Mouse (Mus musculus): ENCODE results near the gene Dusp18. TPM values are rescaled to one million over a fixed set of nuclear protein-coding genes. Genes with fewer than 3 reads are reported as not detected.

Gene Dusp18
- polyA plus RNA-seq (2014; fragmentation: Nextera tagmentation; extraction: Ambion mirVana) = 10.0 and 14.7 TPM in 2 replicates

DNA sequence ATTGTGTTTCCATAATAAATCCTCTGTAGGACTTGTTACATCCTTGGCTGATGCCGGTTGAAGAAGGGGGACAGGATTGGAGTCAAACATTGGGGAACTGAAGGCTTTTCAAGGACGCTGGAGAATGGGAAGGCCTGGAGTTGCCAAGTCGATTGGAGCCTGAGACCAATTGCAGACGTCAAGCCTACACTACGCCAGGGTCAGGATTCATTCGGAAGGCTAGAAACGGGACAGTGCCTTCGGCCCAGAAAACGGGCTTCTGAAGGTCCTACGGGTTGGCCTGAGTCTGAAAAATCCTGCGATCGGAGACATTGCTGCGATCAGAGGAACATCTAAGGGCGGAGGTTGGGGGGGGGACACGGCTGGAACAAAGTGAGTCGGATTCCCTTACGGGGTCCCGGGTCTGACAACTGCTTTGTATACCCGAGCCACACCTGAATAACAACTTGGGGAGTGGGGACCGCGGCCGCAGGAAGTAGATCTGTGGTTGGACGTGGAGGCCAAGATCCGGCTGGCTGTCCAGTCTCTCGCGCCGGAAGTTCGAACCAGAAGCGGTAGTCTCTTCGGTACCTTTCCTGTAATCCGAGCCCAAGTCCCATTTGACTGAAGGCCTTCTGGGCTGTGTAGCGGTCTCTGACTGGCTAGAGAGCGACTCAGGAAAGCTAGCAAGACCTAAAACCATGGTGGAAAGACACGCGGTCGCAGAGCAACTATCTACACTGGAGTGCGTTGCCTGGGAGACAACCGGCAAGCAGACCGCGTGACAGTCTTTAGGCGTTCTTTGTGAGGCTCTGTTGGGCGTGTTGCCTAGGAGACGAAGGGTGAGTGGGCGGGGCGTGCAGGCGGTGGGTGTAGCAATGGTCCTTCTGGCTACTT, at the start of gene Dusp18, which contains the start of gene 4921536K21Rik:
Dusp18 (plus strand) TSS at position 835 of the 876 bp plus-strand sequence.
4921536K21Rik (minus strand) TSS at position 693 of the 876 bp plus-strand sequence.
- H3K9me3 ChIP-seq (ENCODE audit: control insufficient read depth, low read length) = no peaks in the 10 kb centered on the region
- no peaks in the 10 kb centered on the region for H3K27me3 ChIP-seq (ENCODE audit: control insufficient read depth, insufficient read depth, low read length)
- 2% methylated on average over 46 of the region's 46 CpGs for WGBS
- H3K4me3 ChIP-seq (ENCODE audit: low read length) = peak within 1 kb of the TSS; percentile 55
- peak within 1 kb of the TSS; percentile 96 for H3K27ac ChIP-seq (ENCODE audit: low read depth, low read length)
- peak within 1 kb of the TSS; percentile 61 for H3K9ac ChIP-seq (ENCODE audit: low read depth, low read length)
- no peaks in the 10 kb centered on the region for H3K4me1 ChIP-seq (ENCODE audit: control insufficient read depth, insufficient read depth, low read length)
- peak; percentile 97 for ATAC-seq (ENCODE audit: low FRiP score, low TSS enrichment)
- H3K36me3 ChIP-seq (ENCODE audit: control insufficient read depth, insufficient read depth, low read length) = peaks cover 11% of the 10 kb centered on the region
- peak within 1 kb of the TSS; percentile 78 for H3K4me2 ChIP-seq (replicated peaks; ENCODE audit: low read depth, low read length)

DNA sequence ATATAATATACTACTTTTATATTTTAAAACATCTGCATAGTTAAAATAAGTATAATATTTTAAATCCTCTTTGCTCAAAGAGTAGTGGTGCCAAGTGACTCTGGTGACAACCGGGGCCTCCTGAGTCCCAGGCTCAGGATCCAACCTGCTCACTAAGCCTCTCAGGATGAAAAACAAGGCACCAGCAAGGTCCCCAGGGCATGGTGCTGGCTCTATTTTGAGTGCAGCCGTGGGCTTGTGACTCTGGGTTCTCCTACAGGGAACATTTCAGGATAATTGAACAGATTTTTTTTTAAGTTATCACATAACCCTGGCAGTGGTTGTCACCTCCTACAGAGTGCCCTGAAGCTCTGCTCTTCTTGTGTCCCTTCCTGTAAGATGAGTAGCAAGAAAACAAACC, 48.7 kb upstream of the Dusp18 start:
- no peak overlapping the region for H3K4me2 ChIP-seq (replicated peaks; ENCODE audit: low read depth, low read length)
- no peak overlapping the region for H3K4me3 ChIP-seq (ENCODE audit: low read length)
- H3K36me3 ChIP-seq (ENCODE audit: control insufficient read depth, insufficient read depth, low read length) = no peaks in the 10 kb centered on the region
- WGBS = 60% methylated on average over 2 of the region's 2 CpGs
- H3K4me1 ChIP-seq (ENCODE audit: control insufficient read depth, insufficient read depth, low read length) = no peaks in the 10 kb centered on the region
- no peaks in the 10 kb centered on the region for H3K9me3 ChIP-seq (ENCODE audit: control insufficient read depth, low read length)
- no peak overlapping the region for H3K9ac ChIP-seq (ENCODE audit: low read depth, low read length)
- no peak overlapping the region for H3K27ac ChIP-seq (ENCODE audit: low read depth, low read length)
- ATAC-seq (ENCODE audit: low FRiP score, low TSS enrichment) = no peak
- H3K27me3 ChIP-seq (ENCODE audit: control insufficient read depth, insufficient read depth, low read length) = no peaks in the 10 kb centered on the region

DNA sequence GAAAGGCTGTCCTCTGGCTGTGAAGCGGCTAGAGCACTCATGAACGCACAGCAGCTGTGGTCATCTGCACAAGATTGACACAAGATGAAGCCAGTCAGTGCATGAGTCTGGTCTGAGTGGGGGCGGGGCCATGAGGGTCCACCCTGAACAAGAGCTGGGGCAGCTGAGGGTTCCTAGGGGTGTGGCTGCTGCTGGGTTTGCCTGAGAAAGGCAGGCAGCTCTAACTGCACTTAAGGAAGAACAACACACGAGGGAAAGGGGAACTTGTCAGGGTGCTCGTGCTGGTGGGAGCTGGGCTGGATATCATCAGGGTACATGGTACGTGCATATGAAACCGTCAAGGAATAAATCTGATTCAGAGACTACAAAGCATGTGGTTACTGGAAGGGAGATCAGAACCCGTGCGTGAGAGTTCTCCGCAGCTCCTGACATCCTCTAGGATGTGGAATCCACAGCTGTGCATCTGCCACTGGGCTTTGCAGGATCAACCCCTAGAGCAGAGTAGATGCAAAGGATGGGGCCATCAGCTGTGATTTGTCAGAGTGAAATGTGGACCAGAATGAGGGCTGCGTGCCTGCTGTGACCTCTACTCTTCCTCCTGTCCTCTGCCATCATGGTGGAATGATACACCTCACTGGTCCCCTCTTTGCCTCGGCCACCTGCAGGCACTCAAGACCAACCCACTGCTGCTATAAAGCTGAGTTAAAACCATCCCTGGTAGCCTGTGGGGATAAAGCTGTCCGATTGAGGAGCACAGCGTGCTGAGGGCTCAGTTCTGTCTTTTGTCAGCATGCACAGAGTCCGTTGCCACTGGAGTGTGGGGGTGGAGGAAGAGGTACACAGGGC, 45.3 kb upstream of the Dusp18 start:
- H3K36me3 ChIP-seq (ENCODE audit: control insufficient read depth, insufficient read depth, low read length) = no peaks in the 10 kb centered on the region
- H3K4me1 ChIP-seq (ENCODE audit: control insufficient read depth, insufficient read depth, low read length) = no peaks in the 10 kb centered on the region
- H3K4me2 ChIP-seq (replicated peaks; ENCODE audit: low read depth, low read length) = no peak overlapping the region
- no peak overlapping the region for H3K4me3 ChIP-seq (ENCODE audit: low read length)
- ATAC-seq (ENCODE audit: low FRiP score, low TSS enrichment) = peak; percentile 44; the same call in 1 of the 2 replicates
- no peaks in the 10 kb centered on the region for H3K27me3 ChIP-seq (ENCODE audit: control insufficient read depth, insufficient read depth, low read length)
- no peak overlapping the region for H3K27ac ChIP-seq (ENCODE audit: low read depth, low read length)
- 62% methylated on average over 15 of the region's 15 CpGs for WGBS
- H3K9ac ChIP-seq (ENCODE audit: low read depth, low read length) = no peak overlapping the region
- H3K9me3 ChIP-seq (ENCODE audit: control insufficient read depth, low read length) = no peaks in the 10 kb centered on the region; the same call in 1 of the 2 replicates

DNA sequence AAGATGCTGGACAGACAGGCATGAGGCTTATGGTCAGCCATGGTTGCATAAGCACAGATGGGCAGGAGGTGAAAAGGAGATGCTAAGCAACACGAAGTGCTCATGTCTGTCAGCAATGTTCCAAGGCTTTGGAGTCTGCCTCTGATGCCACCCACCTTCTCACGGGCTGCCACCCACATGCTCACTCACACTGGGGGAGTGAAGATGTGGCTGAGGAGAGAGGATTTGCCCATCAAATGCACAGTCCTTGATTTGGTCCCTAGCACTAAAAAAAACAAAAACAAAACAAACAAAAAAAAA, 44.8 kb upstream of the Dusp18 start:
- Histone ChIP-seq H3K4me2 (replicated peaks; ENCODE audit: low read depth, low read length) (no peak overlapping the region), H3K27me3 (ENCODE audit: control insufficient read depth, insufficient read depth, low read length) (no peaks in the 10 kb centered on the region), H3K4me1 (ENCODE audit: control insufficient read depth, insufficient read depth, low read length) (no peaks in the 10 kb centered on the region), H3K36me3 (ENCODE audit: control insufficient read depth, insufficient read depth, low read length) (no peaks in the 10 kb centered on the region), H3K4me3 (ENCODE audit: low read length) (no peak overlapping the region), H3K9me3 (ENCODE audit: control insufficient read depth, low read length) (no peaks in the 10 kb centered on the region; the same call in 1 of the 2 replicates), H3K9ac (ENCODE audit: low read depth, low read length) (no peak overlapping the region), H3K27ac (ENCODE audit: low read depth, low read length) (no peak overlapping the region)
- 55% methylated on average over 2 of the region's 2 CpGs for WGBS
- no peak for ATAC-seq (ENCODE audit: low FRiP score, low TSS enrichment)

DNA sequence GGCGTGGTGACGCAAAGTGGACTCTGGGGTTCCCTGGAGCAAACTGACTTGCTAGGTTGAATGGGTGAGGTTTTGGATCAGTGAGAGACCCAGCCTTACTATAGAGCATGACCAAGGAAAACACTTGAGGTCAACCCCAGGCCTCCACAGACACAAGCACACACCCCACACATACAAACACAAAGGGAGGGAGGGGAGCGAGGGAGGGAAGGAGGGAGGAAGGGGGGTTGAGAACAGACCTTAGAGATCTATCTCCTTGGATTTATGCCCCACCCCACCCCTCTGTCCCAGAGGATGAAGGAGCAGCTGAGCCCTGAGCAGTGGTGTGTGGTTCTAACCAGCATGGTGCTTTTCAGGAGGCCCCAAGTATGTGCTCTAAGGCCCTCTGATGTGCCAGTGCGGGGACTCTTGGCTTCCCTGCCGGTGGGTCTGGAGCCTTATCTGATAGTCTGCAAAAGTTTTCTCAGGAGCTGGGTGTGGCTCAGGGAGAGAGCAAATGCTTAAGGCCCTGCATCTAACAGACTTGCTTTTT, 44.2 kb upstream of the Dusp18 start:
- Histone ChIP-seq H3K9me3 (ENCODE audit: control insufficient read depth, low read length) (no peaks in the 10 kb centered on the region; the same call in 1 of the 2 replicates), H3K4me3 (ENCODE audit: low read length) (no peak overlapping the region), H3K4me2 (replicated peaks; ENCODE audit: low read depth, low read length) (no peak overlapping the region), H3K36me3 (ENCODE audit: control insufficient read depth, insufficient read depth, low read length) (no peaks in the 10 kb centered on the region), H3K9ac (ENCODE audit: low read depth, low read length) (no peak overlapping the region), H3K27ac (ENCODE audit: low read depth, low read length) (no peak overlapping the region), H3K27me3 (ENCODE audit: control insufficient read depth, insufficient read depth, low read length) (no peaks in the 10 kb centered on the region), H3K4me1 (ENCODE audit: control insufficient read depth, insufficient read depth, low read length) (no peaks in the 10 kb centered on the region)
- ATAC-seq (ENCODE audit: low FRiP score, low TSS enrichment) = peak; percentile 51
- 49% methylated on average over 5 of the region's 5 CpGs for WGBS

DNA sequence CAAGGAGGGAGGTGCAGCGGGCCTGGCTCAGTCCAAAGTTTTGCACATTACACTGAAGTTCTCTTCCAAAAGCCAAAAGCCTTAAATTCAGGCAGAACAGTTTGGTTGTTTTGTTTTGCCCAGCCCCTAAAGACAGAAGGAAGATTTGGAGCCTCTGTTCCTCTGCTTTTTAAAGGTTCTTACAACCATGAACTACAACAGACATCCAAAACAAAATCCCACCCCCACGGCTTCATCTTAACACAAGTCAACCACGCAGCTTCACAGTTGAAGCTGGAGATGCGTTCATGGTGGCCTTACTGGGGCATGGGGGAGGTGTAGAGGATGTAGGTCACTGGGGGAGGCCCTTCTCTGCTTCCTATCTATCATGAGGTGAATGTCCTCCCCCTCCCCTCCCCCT, 43.2 kb upstream of the Dusp18 start:
- Histone ChIP-seq H3K4me3 (ENCODE audit: low read length) (no peak overlapping the region), H3K9ac (ENCODE audit: low read depth, low read length) (no peak overlapping the region), H3K36me3 (ENCODE audit: control insufficient read depth, insufficient read depth, low read length) (no peaks in the 10 kb centered on the region), H3K4me1 (ENCODE audit: control insufficient read depth, insufficient read depth, low read length) (no peaks in the 10 kb centered on the region), H3K27me3 (ENCODE audit: control insufficient read depth, insufficient read depth, low read length) (no peaks in the 10 kb centered on the region), H3K4me2 (replicated peaks; ENCODE audit: low read depth, low read length) (no peak overlapping the region), H3K27ac (ENCODE audit: low read depth, low read length) (no peak overlapping the region), H3K9me3 (ENCODE audit: control insufficient read depth, low read length) (no peaks in the 10 kb centered on the region; the same call in 1 of the 2 replicates)
- ATAC-seq (ENCODE audit: low FRiP score, low TSS enrichment) = no peak
- WGBS = 65% methylated on average over 4 of the region's 4 CpGs

DNA sequence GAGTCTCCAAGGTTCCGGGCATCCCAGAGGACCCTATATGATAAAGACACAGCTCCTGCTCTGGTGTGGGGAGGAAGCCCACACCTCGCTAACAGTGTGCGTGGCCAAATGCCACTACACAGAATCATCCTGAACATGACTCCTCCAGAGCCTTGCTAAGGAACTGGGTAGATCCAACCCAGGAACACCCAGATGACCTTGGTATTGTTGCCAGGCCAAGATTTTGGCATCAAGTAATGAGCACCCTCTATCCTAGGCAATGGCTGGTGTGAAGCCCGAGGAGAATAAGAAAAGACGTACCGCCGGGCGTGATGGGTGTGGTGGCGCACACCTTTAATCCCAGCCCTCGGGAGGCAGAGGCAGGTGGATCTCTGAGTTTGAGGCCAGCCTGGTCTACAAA, 42.0 kb upstream of the Dusp18 start:
- WGBS = 96% methylated on average over 10 of the region's 10 CpGs
- no peaks in the 10 kb centered on the region for H3K4me1 ChIP-seq (ENCODE audit: control insufficient read depth, insufficient read depth, low read length)
- no peak overlapping the region for H3K4me2 ChIP-seq (replicated peaks; ENCODE audit: low read depth, low read length)
- H3K27me3 ChIP-seq (ENCODE audit: control insufficient read depth, insufficient read depth, low read length) = no peaks in the 10 kb centered on the region
- no peak overlapping the region for H3K27ac ChIP-seq (ENCODE audit: low read depth, low read length)
- no peak overlapping the region for H3K4me3 ChIP-seq (ENCODE audit: low read length)
- H3K36me3 ChIP-seq (ENCODE audit: control insufficient read depth, insufficient read depth, low read length) = no peaks in the 10 kb centered on the region
- ATAC-seq (ENCODE audit: low FRiP score, low TSS enrichment) = no peak
- no peak overlapping the region for H3K9ac ChIP-seq (ENCODE audit: low read depth, low read length)
- H3K9me3 ChIP-seq (ENCODE audit: control insufficient read depth, low read length) = no peaks in the 10 kb centered on the region; the same call in 1 of the 2 replicates

DNA sequence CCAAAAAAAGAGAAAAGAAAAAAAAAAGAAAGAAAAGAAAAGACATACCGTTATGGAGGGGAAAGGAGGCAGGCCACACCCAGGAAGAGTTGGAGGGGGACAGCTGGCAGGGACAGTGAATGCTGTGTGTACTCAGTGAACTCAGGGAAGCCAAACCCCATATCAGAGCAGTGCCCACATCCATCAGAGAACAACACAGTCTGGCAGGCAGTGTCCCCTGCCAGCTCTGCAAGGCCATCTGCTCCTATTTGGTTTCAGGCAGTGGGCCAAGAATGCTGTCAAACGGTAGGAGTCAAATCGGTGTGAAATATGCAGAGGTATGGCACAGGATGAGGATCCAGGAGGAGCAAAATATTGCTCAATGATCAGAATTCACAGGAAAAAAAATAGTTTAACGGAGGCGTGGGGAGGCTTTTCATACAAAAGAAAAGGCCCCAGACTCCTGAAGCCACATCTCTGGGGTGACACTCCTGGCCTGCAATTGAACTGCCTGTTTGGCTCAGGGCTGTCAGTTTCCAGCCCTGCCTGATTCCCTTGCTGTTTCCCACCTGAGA, 41.5 kb upstream of the Dusp18 start:
- H3K4me1 ChIP-seq (ENCODE audit: control insufficient read depth, insufficient read depth, low read length) = no peaks in the 10 kb centered on the region
- no peak overlapping the region for H3K4me2 ChIP-seq (replicated peaks; ENCODE audit: low read depth, low read length)
- H3K27me3 ChIP-seq (ENCODE audit: control insufficient read depth, insufficient read depth, low read length) = no peaks in the 10 kb centered on the region
- no peaks in the 10 kb centered on the region; the same call in 1 of the 2 replicates for H3K9me3 ChIP-seq (ENCODE audit: control insufficient read depth, low read length)
- no peak for ATAC-seq (ENCODE audit: low FRiP score, low TSS enrichment)
- no peak overlapping the region for H3K4me3 ChIP-seq (ENCODE audit: low read length)
- no peaks in the 10 kb centered on the region for H3K36me3 ChIP-seq (ENCODE audit: control insufficient read depth, insufficient read depth, low read length)
- no peak overlapping the region for H3K27ac ChIP-seq (ENCODE audit: low read depth, low read length)
- H3K9ac ChIP-seq (ENCODE audit: low read depth, low read length) = no peak overlapping the region
- WGBS = 84% methylated on average over 5 of the region's 5 CpGs
